Mouse (Mus musculus) spleen, adult 2 months (tissue): Measurements from ENCODE around the gene Smagp.

Experiments used
- CTCF ChIP-seq: fragments of 200-500 bp; IDR thresholded peaks from 2 replicates; pipeline ENCODE4 v1.5.1; 2011; ENCODE audit warnings: mild to moderate bottlenecking, inconsistent platforms; ENCODE audit not compliant: insufficient read depth, insufficient read length, insufficient replicate concordance; ENCODE audit errors: extremely low read depth
- POLR2A ChIP-seq: fragments of 200-500 bp; IDR thresholded peaks from 2 replicates; pipeline ENCODE4 v1.6.1; 2011; ENCODE audit warnings: low read depth, low read length, inconsistent platforms

DNA sequence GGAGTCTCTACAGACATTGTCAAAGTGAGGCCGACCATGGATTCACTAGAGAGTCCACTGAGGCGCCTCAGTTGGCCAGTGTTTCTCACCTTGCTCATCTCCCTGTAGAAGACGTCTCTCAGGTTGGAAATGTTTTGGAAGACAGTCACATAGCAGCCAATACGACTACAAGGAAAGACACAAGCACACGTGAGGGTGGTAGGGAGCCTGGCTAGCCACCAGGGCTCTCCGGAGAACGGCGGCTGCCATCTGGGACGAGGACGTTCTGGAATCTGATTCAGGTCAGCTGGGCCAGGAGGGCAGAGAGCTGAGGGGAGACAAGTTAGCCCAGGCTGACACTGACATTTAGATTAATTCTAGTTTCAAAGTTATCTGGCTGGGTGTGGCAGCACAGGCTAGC, 13.4 kb upstream of the Smagp start:
- no peak for TF ChIP-seq CTCF
- TF ChIP-seq POLR2A = no peak
